Mouse (Mus musculus) lung, postnatal 10 days (tissue): ENCODE data around the gene Crybg3.

ENCODE experiments used
- DNase-seq: peaks from one replicate; pipeline ENCODE4 v3.0.0; 2021

Crybg3 gene

DNA sequence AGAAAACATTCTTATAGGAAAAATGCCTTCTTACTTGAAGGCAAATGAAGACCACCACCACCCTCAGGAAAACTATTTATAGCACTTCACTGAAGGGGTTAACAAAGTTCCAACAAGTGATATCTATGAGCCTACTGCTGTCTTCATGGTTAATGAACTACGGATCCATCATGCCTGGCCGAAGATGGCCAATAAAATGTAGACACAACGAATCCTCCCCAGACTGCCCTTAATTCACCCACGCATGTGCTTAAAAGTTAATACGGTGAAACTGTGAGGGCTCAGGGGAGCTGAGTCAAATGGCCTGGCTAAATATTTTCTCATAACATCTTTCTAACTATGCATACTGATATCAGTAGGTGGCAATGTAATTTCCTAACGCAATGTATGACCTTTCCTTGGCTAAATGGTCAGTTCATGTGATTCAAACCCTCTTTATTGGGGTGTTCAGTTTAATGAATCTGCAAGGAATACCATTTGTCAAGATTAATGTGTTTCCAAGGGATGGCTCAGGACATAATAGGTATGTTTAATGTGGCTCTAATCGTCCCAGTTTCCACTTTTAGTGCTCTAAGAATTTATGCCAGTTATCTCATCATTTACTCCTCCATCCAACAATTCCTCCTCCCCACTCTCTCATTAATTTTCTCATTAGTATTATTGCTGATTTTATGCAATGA lies 155.8 kb downstream of the Crybg3 start:
- DNase-seq, result no peak
